ENCODE assay signal across 23 mouse cellular contexts in the genomic region with DNA sequence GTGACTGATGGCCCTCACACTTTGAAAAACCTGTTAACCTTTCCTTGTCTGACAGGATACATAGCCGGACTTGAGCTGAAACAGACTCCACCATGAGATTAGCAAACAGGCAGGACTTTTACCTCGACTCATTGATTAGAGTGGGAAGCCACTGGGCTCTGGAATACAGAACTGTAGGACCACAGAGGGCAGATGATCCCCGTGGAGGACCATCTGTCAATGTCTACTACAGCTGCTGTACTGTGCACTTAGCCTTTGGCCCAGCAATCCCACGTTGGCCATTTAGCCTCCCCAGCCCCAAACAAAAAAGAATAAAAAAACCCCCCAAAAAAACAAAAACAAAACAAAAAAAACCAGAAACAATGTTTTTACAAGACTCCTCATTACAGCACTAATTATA.
DNase-seq lines count a peak whose midpoint lies in the region; ATAC-seq and TF ChIP-seq lines count a peak whose summit lies in the region.
"Had no signal": no experiment of that assay in that cellular context is flagged by ENCODE, and none has a peak within 500 bp of the region (broad histone marks: within the 10 kb centered on the region; RNA-seq: fewer than 3 reads in every experiment).

No protein-coding gene starts in this region.

- no peak overlapping the region for H3K4me2 ChIP-seq in liver, embryonic 13.5 days
- H3K4me2 ChIP-seq: embryonic facial prominence, embryonic 13.5 days; forebrain, embryonic 12.5 days; forebrain, embryonic 15.5 days; heart, embryonic 11.5 days; hindbrain, embryonic 12.5 days; hindbrain, embryonic 15.5 days had no signal

- peak overlapping the region; percentile 13 for H3K27ac ChIP-seq in liver, adult 2 months (replicated peaks; ENCODE audit: insufficient read depth, low read depth, low read length)
- no peak overlapping the region for H3K27ac ChIP-seq in liver, embryonic 13.5 days
- H3K27ac ChIP-seq: embryonic facial prominence, embryonic 10.5 days; embryonic facial prominence, embryonic 13.5 days; forebrain, embryonic 12.5 days; forebrain, embryonic 15.5 days; heart, adult 2 months; hindbrain, embryonic 12.5 days; hindbrain, embryonic 15.5 days had no signal

- DNase-seq in cerebellum, postnatal 10 days: peak; percentile 43 to 64
- no peak for DNase-seq in cerebellum, adult 9-11 months
- peak; percentile 81 for DNase-seq in liver, adult 2 months (ENCODE audit: extremely low read depth, low read depth, low spot score)
- DNase-seq in liver: no peak
- no peak for DNase-seq in liver, embryonic 13.5 days
- DNase-seq in adrenal gland, adult 18-20 months (ENCODE audit: low spot score in 2 of 2): no peak
- DNase-seq: adrenal gland, postnatal 10 days; adrenal gland, postnatal 36 days; cerebellum, adult 18-20 months; cerebellum, adult 9-10 months; cerebellum, postnatal 36 days; embryo, embryonic 11 days; gastrocnemius, postnatal 25 days; heart, adult 2 months had no signal

- WGBS in liver, adult 2 months: 16% methylated on average over 4 of the region's 4 CpGs
- WGBS in liver, embryonic 13.5 days (ENCODE audit: insufficient replicate concordance): 42% methylated on average over 4 of the region's 4 CpGs

- ATAC-seq in liver, embryonic 13.5 days (ENCODE audit: low read depth): peak; percentile 48; the same call in 1 of the 2 replicates
- ATAC-seq: activated CD4-positive, CD25-positive, alpha-beta regulatory T cell, adult 4 months; forebrain, embryonic 15.5 days had no signal

- H3K27me3 ChIP-seq in liver, adult 2 months (ENCODE audit: control insufficient read depth, insufficient read depth, low read length): no peaks in the 10 kb centered on the region
- no peaks in the 10 kb centered on the region for H3K27me3 ChIP-seq in liver, embryonic 13.5 days
- H3K27me3 ChIP-seq: embryonic facial prominence, embryonic 13.5 days; forebrain, embryonic 12.5 days; forebrain, embryonic 15.5 days; hindbrain, embryonic 12.5 days; hindbrain, embryonic 15.5 days had no signal

- no peaks in the 10 kb centered on the region for H3K9me3 ChIP-seq in liver, embryonic 13.5 days (replicated peaks)
- H3K9me3 ChIP-seq: embryonic facial prominence, embryonic 10.5 days; embryonic facial prominence, embryonic 13.5 days; forebrain, embryonic 12.5 days; forebrain, embryonic 15.5 days; hindbrain, embryonic 12.5 days; hindbrain, embryonic 15.5 days had no signal

- TF ChIP-seq CTCF in liver, adult 2 months (IDR thresholded peaks at IDR 0.05; ENCODE audit: low read depth, low read length): no peak

- H3K4me3 ChIP-seq in liver, adult 2 months (ENCODE audit: insufficient read depth, low read depth, low read length): no peak overlapping the region
- H3K4me3 ChIP-seq in liver, embryonic 13.5 days (replicated peaks): no peak overlapping the region
- H3K4me3 ChIP-seq: embryonic facial prominence, embryonic 10.5 days; embryonic facial prominence, embryonic 13.5 days; erythroblast, embryonic 14.5 days; forebrain, embryonic 12.5 days; forebrain, embryonic 15.5 days; heart, adult 2 months; hindbrain, embryonic 12.5 days; hindbrain, embryonic 15.5 days had no signal

- H3K4me1 ChIP-seq in liver, adult 2 months (ENCODE audit: control insufficient read depth, insufficient read depth, low read length): peaks cover 3% of the 10 kb centered on the region
- H3K4me1 ChIP-seq in liver, embryonic 13.5 days (replicated peaks): no peaks in the 10 kb centered on the region
- H3K4me1 ChIP-seq: embryonic facial prominence, embryonic 10.5 days; forebrain, embryonic 12.5 days; forebrain, embryonic 15.5 days; hindbrain, embryonic 12.5 days; hindbrain, embryonic 15.5 days had no signal

- no peaks in the 10 kb centered on the region for H3K79me2 ChIP-seq in liver, adult 2 months (ENCODE audit: control insufficient read depth, insufficient read depth, low read length)

- TF ChIP-seq POLR2A in liver, adult 2 months (IDR thresholded peaks at IDR 0.05; ENCODE audit: extremely low read depth, insufficient read depth, low read length): no peak

- no peak overlapping the region for H3K9ac ChIP-seq in liver, adult 2 months (ENCODE audit: low read depth, low read length)
- no peak overlapping the region for H3K9ac ChIP-seq in liver, embryonic 13.5 days
- H3K9ac ChIP-seq: embryonic facial prominence, embryonic 13.5 days; forebrain, embryonic 12.5 days; forebrain, embryonic 15.5 days; hindbrain, embryonic 12.5 days; hindbrain, embryonic 15.5 days had no signal

- no peaks in the 10 kb centered on the region for H3K36me3 ChIP-seq in liver, adult 2 months (ENCODE audit: control insufficient read depth, insufficient read depth, low read length)
- no peaks in the 10 kb centered on the region for H3K36me3 ChIP-seq in liver, embryonic 13.5 days
- H3K36me3 ChIP-seq: embryonic facial prominence, embryonic 10.5 days; embryonic facial prominence, embryonic 13.5 days; forebrain, embryonic 12.5 days; forebrain, embryonic 15.5 days; hindbrain, embryonic 12.5 days; hindbrain, embryonic 15.5 days had no signal

Comparison
In these comparisons a context has a peak if more than half of its experiments do, and no peak if none do; other contexts are left out.
1. DNase-seq: peak in cerebellum, postnatal 10 days (2 of 2) and liver, adult 2 months (single experiment); none in cerebellum, adult 9-11 months (single experiment), liver (single experiment), liver, embryonic 13.5 days (single experiment) and adrenal gland, adult 18-20 months (0 of 2).